Mouse (Mus musculus): ENCODE results near the gene Ift88. TPM values are rescaled to one million over a fixed set of nuclear protein-coding genes. Genes with fewer than 3 reads are reported as not detected.

Gene Ift88
- polyA plus RNA-seq, 1 experiment: 2.5 TPM

GRCm38 (mm10) chr14:57484183-57484582 is 60.3 kb downstream of the Ift88 start:
- no peaks in the 10 kb centered on the region for H3K79me3 ChIP-seq (ENCODE audit: low read depth)
- H3K27me3 ChIP-seq (ENCODE audit: control insufficient read depth, insufficient read depth, insufficient read length): no peaks in the 10 kb centered on the region
- TF ChIP-seq USF1 (IDR thresholded peaks at IDR 0.05; ENCODE audit: low read depth) (no peak), FOSL1 (IDR thresholded peaks at IDR 0.05; ENCODE audit: insufficient read depth, low read length, poor library complexity, severe bottlenecking) (no peak), MAX (IDR thresholded peaks at IDR 0.05) (no peak), CTCF (IDR thresholded peaks at IDR 0.05; ENCODE audit: control insufficient read depth, insufficient read depth, insufficient read length) (no peak), MYOG (IDR thresholded peaks at IDR 0.05; ENCODE audit: control insufficient read depth, extremely low read depth, insufficient read length) (no peak), MYOD1 (IDR thresholded peaks at IDR 0.05; ENCODE audit: control insufficient read depth, insufficient read length, low read depth) (no peak), CEBPB (IDR thresholded peaks at IDR 0.05; ENCODE audit: low read depth) (no peak)
- H3K79me2 ChIP-seq (ENCODE audit: control insufficient read depth, insufficient read depth): no peaks in the 10 kb centered on the region
- no peaks in the 10 kb centered on the region for H3K36me3 ChIP-seq (ENCODE audit: control insufficient read depth, insufficient read depth)
- no peak overlapping the region for H3K4me3 ChIP-seq (ENCODE audit: insufficient read depth, poor library complexity, severe bottlenecking)
- no peak overlapping the region for H3ac ChIP-seq (ENCODE audit: control insufficient read depth, insufficient read length, low read depth)

GRCm38 (mm10) chr14:57489696-57490095 is 65.8 kb downstream of the Ift88 start:
- H3K79me3 ChIP-seq (ENCODE audit: low read depth): no peaks in the 10 kb centered on the region
- no peak overlapping the region for H3K4me3 ChIP-seq (ENCODE audit: insufficient read depth, poor library complexity, severe bottlenecking)
- H3K27me3 ChIP-seq (ENCODE audit: control insufficient read depth, insufficient read depth, insufficient read length): no peaks in the 10 kb centered on the region
- H3K79me2 ChIP-seq (ENCODE audit: control insufficient read depth, insufficient read depth): no peaks in the 10 kb centered on the region
- TF ChIP-seq MAX (IDR thresholded peaks at IDR 0.05): no peak
- H3K36me3 ChIP-seq (ENCODE audit: control insufficient read depth, insufficient read depth): no peaks in the 10 kb centered on the region
- no peak overlapping the region for H3ac ChIP-seq (ENCODE audit: control insufficient read depth, insufficient read length, low read depth)

GRCm38 (mm10) chr14:57493840-57494239 is 70.0 kb downstream of the Ift88 start:
- Histone ChIP-seq H3ac (ENCODE audit: control insufficient read depth, insufficient read length, low read depth) (no peak overlapping the region), H3K4me3 (ENCODE audit: insufficient read depth, poor library complexity, severe bottlenecking) (no peak overlapping the region), H3K27me3 (ENCODE audit: control insufficient read depth, insufficient read depth, insufficient read length) (no peaks in the 10 kb centered on the region), H3K36me3 (ENCODE audit: control insufficient read depth, insufficient read depth) (no peaks in the 10 kb centered on the region), H3K79me2 (ENCODE audit: control insufficient read depth, insufficient read depth) (no peaks in the 10 kb centered on the region), H3K79me3 (ENCODE audit: low read depth) (no peaks in the 10 kb centered on the region)
- no peak for TF ChIP-seq MYOD1 (IDR thresholded peaks at IDR 0.05; ENCODE audit: control insufficient read depth, insufficient read length, low read depth)
- TF ChIP-seq FOSL1 (IDR thresholded peaks at IDR 0.05; ENCODE audit: insufficient read depth, low read length, poor library complexity, severe bottlenecking): no peak
- no peak for TF ChIP-seq CTCF (IDR thresholded peaks at IDR 0.05; ENCODE audit: control insufficient read depth, insufficient read depth, insufficient read length)
- no peak for TF ChIP-seq CEBPB (IDR thresholded peaks at IDR 0.05; ENCODE audit: low read depth)
- no peak for TF ChIP-seq MAX (IDR thresholded peaks at IDR 0.05)
- TF ChIP-seq USF1 (IDR thresholded peaks at IDR 0.05; ENCODE audit: low read depth): no peak
- TF ChIP-seq MYOG (IDR thresholded peaks at IDR 0.05; ENCODE audit: control insufficient read depth, extremely low read depth, insufficient read length): no peak

GRCm38 (mm10) chr14:57503729-57504128 is 79.9 kb downstream of the Ift88 start:
- no peak overlapping the region for H3ac ChIP-seq (ENCODE audit: control insufficient read depth, insufficient read length, low read depth)
- H3K36me3 ChIP-seq (ENCODE audit: control insufficient read depth, insufficient read depth): no peaks in the 10 kb centered on the region
- H3K79me2 ChIP-seq (ENCODE audit: control insufficient read depth, insufficient read depth): no peaks in the 10 kb centered on the region
- TF ChIP-seq CEBPB (IDR thresholded peaks at IDR 0.05; ENCODE audit: low read depth) (no peak), USF1 (IDR thresholded peaks at IDR 0.05; ENCODE audit: low read depth) (no peak), MYOD1 (IDR thresholded peaks at IDR 0.05; ENCODE audit: control insufficient read depth, insufficient read length, low read depth) (no peak), MAX (IDR thresholded peaks at IDR 0.05) (no peak), MYOG (IDR thresholded peaks at IDR 0.05; ENCODE audit: control insufficient read depth, extremely low read depth, insufficient read length) (no peak)
- no peak overlapping the region for H3K4me3 ChIP-seq (ENCODE audit: insufficient read depth, poor library complexity, severe bottlenecking)
- H3K27me3 ChIP-seq (ENCODE audit: control insufficient read depth, insufficient read depth, insufficient read length): no peaks in the 10 kb centered on the region
- no peaks in the 10 kb centered on the region for H3K79me3 ChIP-seq (ENCODE audit: low read depth)

- no peaks in the 10 kb centered on the region for H3K79me3 ChIP-seq (ENCODE audit: low read depth)
- H3ac ChIP-seq (ENCODE audit: control insufficient read depth, insufficient read length, low read depth): no peak overlapping the region
- H3K79me2 ChIP-seq (ENCODE audit: control insufficient read depth, insufficient read depth): no peaks in the 10 kb centered on the region
- TF ChIP-seq MAX (IDR thresholded peaks at IDR 0.05) (no peak), MYOD1 (IDR thresholded peaks at IDR 0.05; ENCODE audit: control insufficient read depth, insufficient read length, low read depth) (no peak), CEBPB (IDR thresholded peaks at IDR 0.05; ENCODE audit: low read depth) (no peak), CTCF (IDR thresholded peaks at IDR 0.05; ENCODE audit: control insufficient read depth, insufficient read depth, insufficient read length) (no peak), MYOG (IDR thresholded peaks at IDR 0.05; ENCODE audit: control insufficient read depth, extremely low read depth, insufficient read length) (no peak), USF1 (IDR thresholded peaks at IDR 0.05; ENCODE audit: low read depth) (no peak), FOSL1 (IDR thresholded peaks at IDR 0.05; ENCODE audit: insufficient read depth, low read length, poor library complexity, severe bottlenecking) (no peak)
- H3K27me3 ChIP-seq (ENCODE audit: control insufficient read depth, insufficient read depth, insufficient read length): no peaks in the 10 kb centered on the region
- no peak overlapping the region for H3K4me3 ChIP-seq (ENCODE audit: insufficient read depth, poor library complexity, severe bottlenecking)
- H3K36me3 ChIP-seq (ENCODE audit: control insufficient read depth, insufficient read depth): no peaks in the 10 kb centered on the region
These were observed 85.7 kb downstream of the Ift88 start for GRCm38 (mm10) chr14:57509554-57509953.

- Histone ChIP-seq H3K27me3 (ENCODE audit: control insufficient read depth, insufficient read depth, insufficient read length) (no peaks in the 10 kb centered on the region), H3K36me3 (ENCODE audit: control insufficient read depth, insufficient read depth) (no peaks in the 10 kb centered on the region), H3K79me3 (ENCODE audit: low read depth) (no peaks in the 10 kb centered on the region), H3K79me2 (ENCODE audit: control insufficient read depth, insufficient read depth) (no peaks in the 10 kb centered on the region), H3ac (ENCODE audit: control insufficient read depth, insufficient read length, low read depth) (no peak overlapping the region), H3K4me3 (ENCODE audit: insufficient read depth, poor library complexity, severe bottlenecking) (no peak overlapping the region)
- TF ChIP-seq FOSL1 (IDR thresholded peaks at IDR 0.05; ENCODE audit: insufficient read depth, low read length, poor library complexity, severe bottlenecking) (no peak), CEBPB (IDR thresholded peaks at IDR 0.05; ENCODE audit: low read depth) (no peak), MAX (IDR thresholded peaks at IDR 0.05) (no peak), CTCF (IDR thresholded peaks at IDR 0.05; ENCODE audit: control insufficient read depth, insufficient read depth, insufficient read length) (no peak), MYOG (IDR thresholded peaks at IDR 0.05; ENCODE audit: control insufficient read depth, extremely low read depth, insufficient read length) (no peak), MYOD1 (IDR thresholded peaks at IDR 0.05; ENCODE audit: control insufficient read depth, insufficient read length, low read depth) (no peak), USF1 (IDR thresholded peaks at IDR 0.05; ENCODE audit: low read depth) (no peak)
These were observed 91.4 kb downstream of the Ift88 start for GRCm38 (mm10) chr14:57515156-57515762.

Measured in C2C12 (cell line).